Mouse (Mus musculus): ENCODE measurements around the gene Map4k2.
A peak's percentile ranks its signal among the peaks of the same experiment; 100 is the strongest.

Gene Map4k2

GRCm38 (mm10) chr19:6377327-6378040 lies 36.5 kb downstream of the Map4k2 start:
- no peak for DNase-seq (ENCODE audit: low read depth, low spot score)

- no peak for DNase-seq (ENCODE audit: low read depth, low spot score)
Observed at GRCm38 (mm10) chr19:6380411-6381166, 39.7 kb downstream of the Map4k2 start.

GRCm38 (mm10) chr19:6381238-6381637 lies 40.3 kb downstream of the Map4k2 start:
- no peak for DNase-seq (ENCODE audit: low read depth, low spot score)

- DNase-seq (ENCODE audit: low read depth, low spot score), result no peak
Observed at GRCm38 (mm10) chr19:6382323-6382924, 41.5 kb downstream of the Map4k2 start.

GRCm38 (mm10) chr19:6383470-6383869 lies 42.5 kb downstream of the Map4k2 start:
- no peak for DNase-seq (ENCODE audit: low read depth, low spot score)

GRCm38 (mm10) chr19:6384128-6384527 lies 43.2 kb downstream of the Map4k2 start, which contains the start of gene Pygm:
Gene Pygm (plus strand): TSS chr19:6384399.
- DNase-seq (ENCODE audit: low read depth, low spot score), result no peak

DNA sequence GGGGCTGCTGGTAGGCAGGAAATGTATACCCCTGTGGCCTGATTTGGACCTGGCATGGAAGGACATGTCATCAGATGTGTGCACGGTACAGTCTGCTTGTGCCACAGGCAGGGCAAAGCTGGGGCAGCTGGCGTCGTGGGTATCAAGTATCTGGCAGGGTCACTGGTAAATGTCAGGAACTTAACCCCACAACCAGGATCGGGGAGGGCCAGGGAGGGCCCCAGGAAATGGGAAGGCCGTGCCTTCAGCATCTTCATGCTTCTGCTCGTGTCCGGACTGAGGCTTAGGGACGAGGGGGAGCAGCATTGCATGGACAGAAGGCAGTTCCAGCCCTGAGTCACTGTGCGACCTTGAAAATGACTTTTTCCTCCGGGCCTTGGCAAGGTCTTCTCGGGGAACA lies 44.0 kb downstream of the Map4k2 start:
- no peak for DNase-seq (ENCODE audit: low read depth, low spot score)

DNA sequence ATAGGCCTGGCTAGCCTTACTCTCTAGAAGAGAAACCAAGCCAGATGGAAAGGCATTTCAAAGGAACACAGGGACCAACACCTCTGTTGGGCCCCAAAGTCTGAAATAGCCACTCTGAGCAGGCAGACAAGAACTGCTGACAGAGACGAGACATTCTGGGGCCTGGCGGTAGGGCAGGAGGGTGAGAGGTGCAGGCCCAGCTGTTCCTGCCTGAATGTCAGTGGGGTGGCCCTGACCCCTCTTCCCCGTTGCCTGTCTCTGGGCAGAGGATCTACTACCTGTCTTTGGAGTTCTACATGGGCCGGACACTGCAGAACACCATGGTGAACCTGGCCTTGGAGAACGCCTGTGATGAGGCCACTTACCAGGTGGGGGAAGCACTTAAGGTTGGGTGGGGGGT lies 44.5 kb downstream of the Map4k2 start:
- no peak for DNase-seq (ENCODE audit: low read depth, low spot score)

GRCm38 (mm10) chr19:6385821-6386220 lies 44.9 kb downstream of the Map4k2 start:
- no peak for DNase-seq (ENCODE audit: low read depth, low spot score)

DNA sequence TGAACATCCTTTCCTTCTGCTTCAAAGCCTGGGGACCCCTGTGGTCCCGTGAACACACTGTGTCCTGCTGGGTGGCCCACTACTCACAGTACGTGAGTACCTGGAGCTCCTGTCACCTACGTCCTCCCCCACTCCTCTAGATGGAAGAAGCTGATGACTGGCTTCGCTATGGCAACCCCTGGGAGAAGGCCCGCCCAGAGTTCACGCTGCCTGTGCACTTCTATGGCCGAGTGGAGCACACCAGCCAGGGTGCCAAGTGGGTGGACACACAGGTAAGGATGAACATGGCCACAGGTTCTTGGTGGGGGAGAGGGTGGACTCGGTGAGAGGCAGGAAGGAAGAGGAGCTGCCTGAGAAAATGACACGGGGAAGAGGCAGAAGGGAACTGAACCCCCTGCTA lies 45.3 kb downstream of the Map4k2 start:
- no peak for DNase-seq (ENCODE audit: low read depth, low spot score)

- no peak for DNase-seq (ENCODE audit: low read depth, low spot score)
Observed at GRCm38 (mm10) chr19:6388006-6388405, 47.1 kb downstream of the Map4k2 start.

- peak; percentile 74 for DNase-seq (ENCODE audit: low read depth, low spot score)
Observed at GRCm38 (mm10) chr19:6389803-6390202, 48.9 kb downstream of the Map4k2 start.

DNA sequence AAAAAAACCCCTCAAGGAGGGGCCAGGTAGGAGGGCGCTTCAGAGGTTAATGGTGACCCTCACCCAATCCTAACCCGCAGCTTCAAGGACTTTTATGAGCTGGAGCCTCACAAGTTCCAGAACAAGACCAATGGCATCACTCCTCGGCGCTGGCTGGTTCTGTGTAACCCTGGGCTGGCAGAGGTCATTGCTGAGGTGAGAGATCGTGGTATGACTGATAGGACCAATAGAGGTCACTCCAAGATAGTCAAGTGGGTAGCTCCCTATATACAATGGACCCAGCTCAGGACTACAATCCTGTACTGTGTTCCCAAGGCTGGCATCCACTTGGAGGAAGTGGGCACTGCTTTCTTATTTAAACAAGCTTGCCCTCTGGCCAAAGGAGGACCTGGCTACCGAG lies 49.3 kb downstream of the Map4k2 start:
- no peak for DNase-seq (ENCODE audit: low read depth, low spot score)

DNA sequence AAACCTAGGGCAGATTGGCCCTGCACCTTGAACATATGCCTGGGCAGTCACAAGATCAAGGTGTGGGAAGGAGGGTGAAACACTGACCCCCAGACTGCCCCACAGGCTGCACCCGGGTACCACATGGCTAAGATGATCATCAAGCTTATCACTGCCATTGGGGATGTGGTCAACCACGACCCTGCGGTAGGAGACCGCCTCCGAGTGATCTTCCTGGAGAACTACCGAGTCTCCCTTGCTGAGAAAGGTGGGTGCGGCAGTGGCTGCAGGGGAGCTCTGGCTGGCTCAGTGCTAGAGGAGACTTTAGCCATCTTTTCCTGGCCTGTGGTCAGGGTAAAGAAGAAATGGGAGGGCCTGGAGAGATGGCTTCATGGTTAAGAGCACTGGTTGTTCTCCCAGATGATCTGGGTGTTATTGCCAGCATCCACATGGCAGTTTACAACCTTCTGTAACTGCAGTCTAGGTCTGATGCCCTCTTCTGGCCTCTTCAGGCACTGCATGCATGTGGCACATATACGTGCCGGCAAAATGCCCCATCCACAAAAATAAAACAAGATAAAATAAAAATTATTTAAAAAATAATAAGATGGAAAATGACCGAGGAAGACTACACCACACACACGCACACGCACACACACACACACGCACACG lies 51.9 kb downstream of the Map4k2 start:
- DNase-seq (ENCODE audit: low read depth, low spot score), result peak; percentile 39

GRCm38 (mm10) chr19:6393637-6394036 lies 52.7 kb downstream of the Map4k2 start:
- no peak for DNase-seq (ENCODE audit: low read depth, low spot score)

DNA sequence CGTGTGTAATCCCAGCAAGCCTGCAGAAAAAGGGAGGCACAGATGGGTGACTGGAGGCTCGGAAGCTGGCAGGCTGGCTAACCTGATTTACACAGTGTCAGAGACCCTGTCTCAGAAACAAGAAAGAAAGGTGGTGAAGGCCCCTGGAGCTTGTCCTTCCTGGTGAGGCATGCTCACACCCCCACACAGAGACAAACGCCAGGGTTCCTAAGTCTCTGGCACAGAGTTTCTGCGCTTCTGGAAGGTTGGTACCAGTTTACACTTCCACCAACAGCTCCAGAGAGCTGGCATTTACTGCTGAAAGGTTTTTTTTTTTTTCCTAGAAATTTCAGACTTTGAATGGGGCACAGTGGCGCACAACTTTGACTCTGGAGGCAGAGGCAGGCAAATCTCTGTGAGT lies 55.3 kb downstream of the Map4k2 start:
- no peak for DNase-seq (ENCODE audit: low read depth, low spot score)

GRCm38 (mm10) chr19:6397582-6398249 lies 56.8 kb downstream of the Map4k2 start:
- no peak for DNase-seq (ENCODE audit: low read depth, low spot score)

GRCm38 (mm10) chr19:6398447-6399284 lies 57.7 kb downstream of the Map4k2 start:
- DNase-seq (ENCODE audit: low read depth, low spot score), result peak; percentile 87

DNA sequence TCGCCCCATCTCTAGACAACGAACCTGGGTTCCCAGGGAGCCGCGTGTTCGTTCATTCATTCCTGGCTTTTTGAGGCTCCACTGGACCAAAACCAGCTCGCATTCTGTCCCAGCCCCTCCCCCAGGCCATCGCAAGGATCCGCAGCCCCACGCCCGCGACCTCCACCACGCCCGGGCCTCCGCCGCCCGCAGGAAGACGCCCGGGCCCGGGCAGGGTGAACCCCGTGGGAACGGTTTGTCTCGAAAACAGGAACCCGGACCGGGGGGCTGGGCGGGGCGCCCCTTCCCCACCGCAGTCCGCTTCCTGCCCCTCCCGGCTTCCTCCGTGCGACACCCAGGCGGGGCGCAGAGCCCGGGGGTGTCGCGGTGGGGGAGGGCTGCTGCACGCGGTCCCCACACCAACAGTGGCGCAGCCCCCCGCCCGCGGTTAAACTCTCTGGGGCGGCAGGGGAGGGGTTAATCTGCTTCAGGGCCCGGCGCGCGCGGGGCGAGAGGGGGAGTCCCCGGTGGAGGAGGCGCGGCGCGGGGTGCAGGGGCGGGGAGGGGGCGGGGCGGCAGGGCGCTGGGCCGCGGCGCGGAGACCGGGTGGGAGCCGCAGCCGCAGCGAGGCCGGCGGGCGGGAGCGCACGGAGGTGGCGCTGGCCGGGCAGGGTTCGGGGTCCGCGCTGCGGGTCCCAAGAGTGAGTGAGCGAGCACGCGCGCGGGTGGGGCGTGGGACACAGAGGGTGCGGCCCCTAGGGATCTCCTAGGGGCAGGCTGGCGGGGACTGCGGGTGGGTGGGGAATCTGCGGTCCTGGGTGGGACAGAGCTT lies 58.6 kb downstream of the Map4k2 start, which contains the start of gene Rasgrp2:
Gene Rasgrp2, plus strand, starts transcription at position 56 of the 811 bp plus-strand sequence.
- DNase-seq (ENCODE audit: low read depth, low spot score), result peak; percentile 96

Measured in CD4-positive helper T cell, adult 2 months (primary cell).